Mouse (Mus musculus) midbrain, embryonic 16.5 days (tissue): ENCODE results near the gene Pnp. TPM values are rescaled to one million over a fixed set of nuclear protein-coding genes. Genes with fewer than 3 reads are reported as not detected.

Experiments
- ATAC-seq: fragments of 200-750 bp; cut with Nextera tagmentation; 2 replicates; pipeline ENCODE4 v1.8.0; 2017; ENCODE audit warnings: moderate TSS enrichment
- H3K27ac ChIP-seq: fragments of 300-500 bp; sonication (generic); 2 replicates; pipeline ENCODE4 v1.5.1; 2014; ENCODE audit warnings: mild to moderate bottlenecking, low read length, mixed read lengths
- H3K27me3 ChIP-seq: fragments of 300-500 bp; sonication (generic); 2 replicates; pipeline ENCODE4 v1.6.1; 2014; ENCODE audit warnings: low read depth, low read length, mixed read lengths; ENCODE audit not compliant: control insufficient read depth, insufficient read depth
- H3K36me3 ChIP-seq: fragments of 300-500 bp; sonication (generic); 2 replicates; pipeline ENCODE4 v1.6.1; 2014; ENCODE audit warnings: mild to moderate bottlenecking, low read length, moderate library complexity, mixed read lengths; ENCODE audit not compliant: control insufficient read depth, insufficient read depth
- H3K4me1 ChIP-seq: fragments of 300-500 bp; sonication (generic); 2 replicates; pipeline ENCODE4 v1.6.1; 2014; ENCODE audit warnings: mild to moderate bottlenecking, low read length, mixed read lengths; ENCODE audit not compliant: control insufficient read depth, insufficient read depth
- H3K4me2 ChIP-seq: fragments of 300-500 bp; sonication (generic); 2 replicates; pipeline ENCODE4 v1.6.1; 2014; ENCODE audit warnings: mild to moderate bottlenecking, low read length, mixed read lengths
- H3K4me3 ChIP-seq: fragments of 300-500 bp; sonication (generic); 2 replicates; pipeline ENCODE4 v1.5.1; 2014; ENCODE audit warnings: low read depth, mild to moderate bottlenecking, low read length, moderate library complexity, mixed read lengths
- H3K9ac ChIP-seq: fragments of 300-500 bp; sonication (generic); 2 replicates; pipeline ENCODE4 v1.6.1; 2014; ENCODE audit warnings: low read depth, low read length, mixed read lengths
- H3K9me3 ChIP-seq: fragments of 300-500 bp; sonication (generic); replicated peaks from 2 replicates; pipeline ENCODE4 v1.6.1; 2014; ENCODE audit warnings: mild to moderate bottlenecking, low read length, mixed read lengths; ENCODE audit not compliant: control insufficient read depth, poor library complexity, severe bottlenecking
- WGBS: fragments of 180-500 bp; shearing (Covaris S2); extraction: QIAGEN DNeasy Blood & Tissue Kit; methylation state at CpG from one replicate; pipeline ENCODE4 v1.1.7; 2014; 5-methylcytosine and 5-hydroxymethylcytosine counted together
- polyA plus RNA-seq: library from polyadenylated mRNA; unstranded; fragments of >200 nt; fragmentation: Nextera tagmentation; extraction: Ambion mirVana; gene quantifications from 2 replicates; pipeline ENCODE4 v1.2.1, GENCODE M21; 2015

Pnp gene
- polyA plus RNA-seq, 1 experiment from 2014 or later: 20.8 TPM

DNA sequence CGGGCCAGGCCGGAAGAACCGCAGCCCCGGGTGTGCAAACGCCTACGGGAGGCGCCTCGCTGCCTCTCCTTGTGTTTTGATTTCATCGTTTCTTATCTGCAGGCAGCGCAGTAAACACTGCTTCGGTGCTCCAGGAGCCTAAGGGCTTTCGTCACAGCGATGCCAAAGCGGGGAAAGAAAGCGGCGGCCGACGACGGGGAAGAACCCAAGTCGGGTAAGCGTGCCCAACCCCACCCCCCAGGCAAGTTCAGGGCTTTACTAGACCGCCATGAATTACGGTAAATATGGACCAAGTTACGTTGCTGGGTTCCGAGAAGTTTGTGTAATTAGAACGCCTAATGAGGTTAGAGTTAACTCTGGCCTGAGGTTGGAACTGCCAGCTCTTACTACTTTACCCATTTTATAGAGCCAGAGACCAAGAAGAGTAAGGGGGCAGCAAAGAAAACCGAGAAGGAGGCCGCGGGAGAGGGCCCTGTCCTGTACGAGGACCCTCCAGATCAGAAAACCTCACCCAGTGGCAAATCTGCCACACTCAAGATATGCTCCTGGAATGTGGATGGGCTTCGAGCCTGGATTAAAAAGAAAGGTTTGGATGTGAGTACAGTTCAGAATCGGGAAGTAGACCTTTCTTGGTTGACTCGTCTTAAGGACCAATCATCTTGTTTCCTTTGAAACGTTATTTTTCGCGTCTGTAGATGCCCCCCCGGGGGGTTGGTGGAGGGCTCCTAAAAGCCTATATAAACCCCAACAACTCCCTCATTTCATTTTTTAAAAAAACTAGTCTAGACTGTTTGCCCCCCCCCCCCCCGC, 5.6 kb upstream of the Pnp start:
- ATAC-seq: peak; percentile 71
- 2% methylated on average over 38 of the region's 38 CpGs for WGBS
- Histone ChIP-seq H3K4me3 (peak overlapping the region; percentile 64), H3K9me3 (no peaks in the 10 kb centered on the region), H3K27me3 (no peaks in the 10 kb centered on the region), H3K4me2 (peak overlapping the region; percentile 85), H3K36me3 (peaks cover 17% of the 10 kb centered on the region), H3K27ac (peak overlapping the region; percentile 87), H3K4me1 (peaks cover 29% of the 10 kb centered on the region), H3K9ac (peak overlapping the region; percentile 83)

DNA sequence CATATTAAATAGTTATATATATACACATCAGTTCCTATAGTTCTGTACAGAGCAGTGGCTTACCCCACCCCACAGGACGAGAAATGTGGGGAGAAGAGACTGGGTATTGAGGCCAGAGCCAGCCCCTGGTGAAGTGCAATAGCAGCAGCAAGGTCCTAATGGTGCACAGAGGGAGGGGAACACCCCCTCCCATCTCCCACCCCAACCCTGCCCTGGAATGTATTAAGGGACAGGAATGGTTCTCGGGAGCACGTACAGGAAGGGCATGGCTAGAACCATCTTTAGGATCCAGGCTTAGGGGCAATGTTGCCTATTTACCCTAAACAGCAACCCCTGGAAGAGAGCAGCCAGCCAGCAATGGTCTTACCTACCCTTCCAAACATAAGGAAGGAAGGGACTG, 3.5 kb upstream of the Pnp start:
- peaks cover 36% of the 10 kb centered on the region for H3K4me1 ChIP-seq
- peaks cover 17% of the 10 kb centered on the region for H3K36me3 ChIP-seq
- no peaks in the 10 kb centered on the region for H3K9me3 ChIP-seq
- no peaks in the 10 kb centered on the region for H3K27me3 ChIP-seq
- H3K4me2 ChIP-seq: no peak overlapping the region
- no peak overlapping the region for H3K27ac ChIP-seq
- H3K4me3 ChIP-seq: no peak overlapping the region
- no peak for ATAC-seq
- H3K9ac ChIP-seq: no peak overlapping the region
- WGBS: 82% methylated on average over 3 of the region's 3 CpGs

GRCm38 (mm10) chr14:50929951-50930350, 931 bp upstream of the Pnp start:
- H3K4me1 ChIP-seq: peaks cover 29% of the 10 kb centered on the region
- no peak for ATAC-seq
- peak overlapping the region; percentile 62 for H3K4me3 ChIP-seq
- H3K27me3 ChIP-seq: no peaks in the 10 kb centered on the region
- H3K27ac ChIP-seq: peak overlapping the region; percentile 84
- WGBS: 17% methylated on average over 10 of the region's 10 CpGs
- peak overlapping the region; percentile 77 for H3K4me2 ChIP-seq
- H3K9me3 ChIP-seq: no peaks in the 10 kb centered on the region
- peaks cover 17% of the 10 kb centered on the region for H3K36me3 ChIP-seq
- peak overlapping the region; percentile 86 for H3K9ac ChIP-seq

GRCm38 (mm10) chr14:50930377-50930753, 517 bp upstream of the Pnp start:
- peak; percentile 50 for ATAC-seq
- H3K27ac ChIP-seq: peak overlapping the region; percentile 84
- peaks cover 29% of the 10 kb centered on the region for H3K4me1 ChIP-seq
- under 1% methylated on average over 32 of the region's 38 CpGs for WGBS
- peak overlapping the region; percentile 77 for H3K4me2 ChIP-seq
- H3K36me3 ChIP-seq: peaks cover 17% of the 10 kb centered on the region
- H3K4me3 ChIP-seq: peak overlapping the region; percentile 62
- no peaks in the 10 kb centered on the region for H3K9me3 ChIP-seq
- no peaks in the 10 kb centered on the region for H3K27me3 ChIP-seq
- H3K9ac ChIP-seq: peak overlapping the region; percentile 86

DNA sequence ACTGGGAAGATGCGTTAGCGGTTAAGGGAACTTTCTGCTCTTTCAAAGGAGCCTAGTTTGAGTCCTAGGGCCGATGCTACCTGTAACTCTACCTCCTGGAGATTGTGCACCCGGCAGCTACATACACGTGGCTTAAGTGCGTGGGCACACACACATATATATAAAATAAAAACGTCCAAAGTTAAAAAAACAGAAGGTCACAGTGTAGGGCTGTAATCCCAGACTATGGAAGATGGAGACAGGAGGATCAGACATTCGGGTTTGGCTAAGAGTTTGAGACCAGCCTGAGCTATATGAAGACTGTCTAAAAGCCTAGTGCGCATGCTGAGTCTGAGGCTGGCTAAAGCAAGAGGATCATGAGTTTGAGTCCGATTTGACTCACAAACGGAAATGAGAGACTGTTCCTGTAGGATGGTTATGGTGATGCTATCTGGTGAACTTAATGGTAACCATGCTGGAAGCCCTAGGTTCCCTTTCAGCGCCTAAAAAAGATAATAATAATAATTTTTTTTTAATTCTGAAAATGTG, 675 bp downstream of the Pnp start:
- Histone ChIP-seq H3K9me3 (no peaks in the 10 kb centered on the region), H3K9ac (peak overlapping the region; percentile 69), H3K36me3 (peaks cover 17% of the 10 kb centered on the region), H3K4me2 (peak overlapping the region; percentile 79), H3K27ac (peak overlapping the region; percentile 84), H3K4me3 (peak overlapping the region; percentile 62), H3K27me3 (no peaks in the 10 kb centered on the region), H3K4me1 (peaks cover 19% of the 10 kb centered on the region)
- 11% methylated on average over 12 of the region's 12 CpGs for WGBS
- no peak; the same call in 1 of the 2 replicates for ATAC-seq

- Histone ChIP-seq H3K36me3 (no peaks in the 10 kb centered on the region), H3K9me3 (no peaks in the 10 kb centered on the region), H3K4me1 (peaks cover 4% of the 10 kb centered on the region; the same call in 1 of the 2 replicates), H3K9ac (no peak overlapping the region), H3K27ac (no peak overlapping the region), H3K27me3 (no peaks in the 10 kb centered on the region), H3K4me2 (no peak overlapping the region), H3K4me3 (no peak overlapping the region)
- 45% methylated on average over 1 of the region's 1 CpGs for WGBS
- no peak for ATAC-seq
Measured at GRCm38 (mm10) chr14:50936649-50937048, 5.8 kb downstream of the Pnp start.

DNA sequence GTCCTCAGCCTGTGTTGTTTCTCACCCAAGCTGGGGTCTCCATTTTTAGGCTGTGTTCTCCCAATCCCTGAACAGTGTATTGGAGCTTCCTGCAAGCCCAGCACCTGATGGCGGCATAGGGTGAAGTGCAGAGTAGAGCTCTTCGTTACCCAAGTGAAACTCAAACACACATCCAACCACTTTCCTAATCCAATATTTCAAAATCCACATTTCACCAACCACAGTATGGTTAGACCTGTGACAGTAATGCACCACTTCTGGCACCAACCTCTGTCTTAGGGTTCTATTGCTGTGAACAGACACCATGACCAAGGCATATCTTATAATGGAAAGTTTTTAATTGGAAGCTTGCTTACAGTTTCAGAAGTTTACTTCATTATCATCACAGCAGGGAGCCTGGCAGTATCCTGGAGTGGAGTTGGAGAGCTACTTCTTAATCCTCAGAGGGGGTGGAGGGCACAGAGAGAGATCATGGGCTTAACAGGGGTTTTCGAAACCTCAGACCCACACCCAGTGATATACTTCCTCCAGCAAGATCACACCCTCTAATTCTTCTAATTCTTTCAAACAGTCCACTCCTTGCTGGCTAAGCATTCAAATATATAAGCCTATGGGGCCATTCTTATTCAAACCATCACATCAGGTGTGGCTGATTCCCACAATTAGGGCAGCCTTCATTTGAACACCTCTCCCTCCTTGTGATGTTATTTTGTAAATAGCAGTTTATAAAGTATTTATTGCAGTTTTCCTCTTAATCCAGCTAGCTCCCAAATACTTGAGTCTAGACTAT, 7.4 kb downstream of the Pnp start:
- Histone ChIP-seq H3K9ac (no peak overlapping the region), H3K27ac (no peak overlapping the region), H3K9me3 (no peaks in the 10 kb centered on the region), H3K4me3 (no peak overlapping the region), H3K36me3 (no peaks in the 10 kb centered on the region), H3K4me1 (no peaks in the 10 kb centered on the region), H3K27me3 (no peaks in the 10 kb centered on the region), H3K4me2 (no peak overlapping the region)
- 87% methylated on average over 3 of the region's 3 CpGs for WGBS
- no peak for ATAC-seq

GRCm38 (mm10) chr14:50938940-50939339, 8.1 kb downstream of the Pnp start:
- 38% methylated on average over 2 of the region's 2 CpGs for WGBS
- no peak overlapping the region for H3K4me3 ChIP-seq
- H3K36me3 ChIP-seq: no peaks in the 10 kb centered on the region
- H3K4me1 ChIP-seq: no peaks in the 10 kb centered on the region
- H3K27ac ChIP-seq: no peak overlapping the region
- H3K9ac ChIP-seq: no peak overlapping the region
- no peak overlapping the region for H3K4me2 ChIP-seq
- no peaks in the 10 kb centered on the region for H3K27me3 ChIP-seq
- ATAC-seq: no peak
- H3K9me3 ChIP-seq: no peaks in the 10 kb centered on the region
